Mouse (Mus musculus) heart, adult 2 months (tissue): ENCODE measurements around the gene Gm6871.
"Not testable (repeated sequence)": the region's sequence is repeated elsewhere in the genome, so short reads cannot be mapped to it uniquely, and the experiment has no call there.

Source experiments
- CTCF ChIP-seq: fragments of 200-600 bp; IDR thresholded peaks from 2 replicates; pipeline ENCODE4 v1.8.1; 2022; ENCODE audit warnings: antibody characterized with exemption, mild to moderate bottlenecking, moderate library complexity
- EP300 ChIP-seq: fragments of 200-500 bp; IDR thresholded peaks from 2 replicates; pipeline ENCODE4 v1.6.1; 2011; ENCODE audit warnings: low read depth, low read length, control low read depth; ENCODE audit not compliant: insufficient read depth
- POLR2A ChIP-seq: fragments of 200-500 bp; IDR thresholded peaks from 2 replicates; pipeline ENCODE4 v1.6.1; 2011; ENCODE audit warnings: mild to moderate bottlenecking, low read depth, low read length, control low read depth; ENCODE audit not compliant: insufficient read depth

- TF ChIP-seq POLR2A, CTCF, EP300: not testable (repeated sequence)
Measured at GRCm38 (mm10) chr7:41573562-41573961, at the start of gene Gm6871.
